Mouse (Mus musculus): ENCODE results near the gene Fyb2.
A peak's percentile ranks its signal among the peaks of the same experiment; 100 is the strongest.

Fyb2 gene

DNA sequence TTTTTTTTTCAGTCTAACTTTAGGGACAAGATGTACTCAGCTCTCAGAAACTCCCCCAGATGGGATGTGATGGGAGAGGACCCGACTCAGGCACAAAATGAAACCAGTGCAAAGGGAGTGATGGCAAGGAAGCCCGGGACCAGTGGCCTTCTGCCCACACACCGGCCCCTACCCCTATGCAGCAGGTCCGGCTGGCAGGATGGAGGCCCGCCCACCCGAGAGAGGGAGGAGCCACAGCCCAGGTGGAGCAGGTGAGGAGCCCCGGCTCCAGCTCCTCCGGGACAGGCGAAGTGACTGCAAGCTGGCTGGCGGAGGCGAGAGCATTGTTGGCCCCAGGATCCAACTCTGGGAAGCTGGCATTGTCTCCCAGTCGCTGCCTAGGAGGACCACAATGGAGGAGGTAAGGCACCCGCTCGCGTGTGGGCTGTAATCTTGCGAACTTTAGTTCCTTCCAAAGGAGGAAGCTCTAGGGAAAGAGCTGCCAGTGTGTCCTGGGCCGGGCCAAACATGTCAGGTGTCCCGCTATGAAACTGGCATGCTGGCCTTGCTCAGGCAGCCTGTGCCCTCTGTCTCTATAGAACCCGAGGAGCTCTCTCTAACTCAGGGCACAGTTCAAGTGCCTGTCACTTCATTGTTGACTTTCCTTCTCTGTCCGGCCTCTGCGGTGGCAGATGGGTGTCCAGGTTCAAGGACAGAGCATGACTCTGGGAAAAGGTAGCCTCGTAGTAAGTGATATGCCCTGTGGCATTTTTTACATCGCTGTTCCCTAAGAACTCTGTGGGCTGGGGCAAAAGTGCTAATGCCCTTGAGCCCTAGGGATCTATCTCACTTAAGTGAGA lies at the start of gene Fyb2:
Fyb2 (plus strand) TSS at position 166 of the 839 bp plus-strand sequence.
- no peak for DNase-seq

DNA sequence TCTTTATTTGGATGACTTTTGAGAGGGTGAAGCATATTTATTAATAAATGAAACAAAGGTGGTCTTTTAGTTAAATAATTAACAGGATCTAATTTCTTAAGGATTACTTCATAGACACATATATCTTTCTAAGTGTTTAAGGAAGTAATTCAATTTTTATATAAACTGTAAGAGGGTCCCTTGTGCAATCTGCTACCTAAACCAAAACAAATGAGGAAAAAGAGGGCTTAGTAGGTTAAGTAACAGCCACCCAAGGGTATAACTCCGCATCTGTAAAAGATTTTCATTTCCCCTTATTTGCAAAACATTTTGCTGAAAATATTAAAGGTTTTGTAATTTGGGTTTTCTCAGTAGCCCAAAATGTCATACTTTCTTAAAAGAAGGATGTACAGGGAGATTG lies 48.9 kb upstream of the Fyb2 start:
- no peak for DNase-seq

DNA sequence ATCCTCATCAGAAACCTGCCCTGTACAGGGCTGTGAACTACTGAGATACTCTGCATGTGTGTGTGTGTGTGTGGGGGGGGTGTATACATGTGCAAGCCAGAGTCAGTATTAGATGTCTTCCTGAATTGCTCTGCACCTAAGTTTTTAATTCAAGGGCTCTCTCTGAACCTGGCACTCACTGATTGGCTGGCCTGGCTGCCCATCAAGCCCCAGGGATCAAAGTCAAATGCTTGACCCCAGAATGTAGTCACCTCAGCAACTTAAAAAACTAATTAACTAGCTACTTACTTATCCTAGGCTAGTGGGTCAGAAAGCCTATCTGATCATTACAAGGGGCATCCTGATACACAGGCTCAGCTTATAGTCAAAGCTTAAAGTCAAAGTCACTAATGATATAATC lies 43.7 kb upstream of the Fyb2 start:
- no peak for DNase-seq

DNA sequence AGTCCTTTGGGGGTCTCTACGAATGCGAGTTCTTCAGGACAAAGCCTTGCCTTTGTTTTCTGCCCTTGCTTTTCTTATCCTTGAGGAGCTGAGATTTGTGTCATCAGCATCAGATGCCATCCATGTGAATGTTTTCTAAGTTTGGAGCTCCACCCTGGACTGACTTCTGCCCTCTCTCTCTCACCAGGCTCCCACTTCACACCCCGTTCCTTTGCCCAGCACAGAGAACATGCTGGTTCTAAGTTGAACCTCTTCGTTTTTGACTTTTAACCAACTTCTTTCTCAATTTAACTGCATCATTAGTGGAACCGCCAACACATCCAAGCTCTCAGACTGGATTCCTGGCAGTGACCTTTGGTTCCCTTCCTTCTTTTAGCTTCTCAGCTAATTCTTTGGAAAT lies 43.1 kb upstream of the Fyb2 start:
- no peak for DNase-seq

- no peak for DNase-seq
Measured at GRCm38 (mm10) chr4:104875832-104876231, 37.4 kb upstream of the Fyb2 start.

GRCm38 (mm10) chr4:104876323-104876722 lies 36.9 kb upstream of the Fyb2 start, which contains the start of gene C8a:
Gene C8a, minus strand, starts transcription at chr4:104876398.
- DNase-seq: no peak

GRCm38 (mm10) chr4:104887486-104887885 lies 25.8 kb upstream of the Fyb2 start:
- no peak for DNase-seq

- no peak for DNase-seq
Measured at GRCm38 (mm10) chr4:104888499-104889262, 24.6 kb upstream of the Fyb2 start.

GRCm38 (mm10) chr4:104891708-104892107 lies 21.5 kb upstream of the Fyb2 start:
- peak; percentile 41 for DNase-seq

- DNase-seq: no peak
Measured at GRCm38 (mm10) chr4:104893588-104893987, 19.7 kb upstream of the Fyb2 start.

- peak; percentile 48 for DNase-seq
Measured at GRCm38 (mm10) chr4:104894004-104894734, 19.1 kb upstream of the Fyb2 start.

DNA sequence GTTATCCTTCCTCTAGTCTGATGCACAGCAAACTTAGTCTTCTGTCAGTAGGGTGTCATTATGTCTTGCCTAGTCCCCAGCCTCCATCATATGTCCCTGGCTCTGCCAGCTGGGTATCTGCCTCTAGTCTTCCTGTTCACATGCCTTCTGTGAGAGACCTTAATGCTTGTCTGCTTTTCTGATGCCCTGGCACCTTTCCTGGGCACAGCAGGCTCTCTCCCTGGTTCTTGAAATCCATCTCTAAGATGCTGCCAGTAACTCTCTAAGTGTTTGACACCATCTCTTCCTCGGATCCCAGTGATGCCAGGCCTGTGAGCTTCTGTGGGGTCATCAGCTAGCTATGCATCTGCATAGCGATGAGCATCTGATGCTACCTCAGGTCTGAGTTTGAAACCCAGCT lies 10.4 kb upstream of the Fyb2 start:
- no peak for DNase-seq

DNA sequence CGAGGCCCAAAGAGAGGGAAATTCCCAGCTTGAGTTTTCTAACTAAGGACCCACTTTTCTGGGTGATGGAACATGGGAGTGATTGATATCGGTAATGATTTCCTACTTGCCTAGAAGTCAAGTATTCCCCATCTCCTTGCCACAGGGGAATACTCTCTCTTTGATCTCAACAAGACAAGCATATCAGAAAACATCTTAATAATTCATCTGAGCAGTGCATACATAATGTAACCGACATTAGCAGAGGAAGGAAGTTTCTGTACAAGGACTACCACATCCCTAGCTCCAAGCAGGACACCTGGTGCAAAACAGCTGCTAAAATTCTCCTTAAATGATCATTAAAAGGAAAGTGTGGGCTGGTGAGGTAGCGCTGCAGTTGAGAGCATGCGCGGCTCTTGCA lies 8.2 kb upstream of the Fyb2 start:
- DNase-seq: no peak

- DNase-seq: peak; percentile 34
Measured at GRCm38 (mm10) chr4:104911685-104912084, 1.6 kb upstream of the Fyb2 start.

DNA sequence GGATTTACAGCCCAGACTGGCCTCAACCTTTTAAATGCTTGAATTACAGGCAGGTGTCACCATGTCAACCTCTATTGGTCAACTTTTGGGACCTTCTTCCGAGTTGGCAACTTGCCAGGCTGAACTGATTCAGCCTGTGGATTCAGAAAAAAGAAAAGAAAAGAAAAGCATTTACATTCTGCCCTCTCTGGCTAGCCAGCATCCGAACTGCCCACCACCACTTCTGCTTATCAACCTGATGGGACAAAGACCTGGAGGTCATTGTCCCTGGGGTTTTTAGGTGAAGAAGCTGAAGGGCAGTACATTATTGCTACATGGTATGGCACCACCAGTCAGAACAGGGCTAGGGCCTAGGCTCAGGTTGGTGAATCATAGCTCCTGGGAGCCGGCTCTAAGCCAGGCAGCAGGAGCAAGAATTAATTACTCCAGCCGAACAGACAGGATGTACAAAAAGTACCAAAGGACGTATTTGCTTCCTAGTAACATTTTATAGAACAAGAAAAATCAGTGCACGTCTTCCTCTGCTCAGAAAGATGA lies 1.5 kb downstream of the Fyb2 start:
- DNase-seq: no peak

- no peak for DNase-seq
Measured at GRCm38 (mm10) chr4:104918017-104918416, 4.8 kb downstream of the Fyb2 start.

GRCm38 (mm10) chr4:104925383-104925782 lies 12.1 kb downstream of the Fyb2 start:
- no peak for DNase-seq

GRCm38 (mm10) chr4:104929165-104929564 lies 15.9 kb downstream of the Fyb2 start:
- no peak for DNase-seq

GRCm38 (mm10) chr4:104933620-104934019 lies 20.4 kb downstream of the Fyb2 start:
- DNase-seq: no peak

DNA sequence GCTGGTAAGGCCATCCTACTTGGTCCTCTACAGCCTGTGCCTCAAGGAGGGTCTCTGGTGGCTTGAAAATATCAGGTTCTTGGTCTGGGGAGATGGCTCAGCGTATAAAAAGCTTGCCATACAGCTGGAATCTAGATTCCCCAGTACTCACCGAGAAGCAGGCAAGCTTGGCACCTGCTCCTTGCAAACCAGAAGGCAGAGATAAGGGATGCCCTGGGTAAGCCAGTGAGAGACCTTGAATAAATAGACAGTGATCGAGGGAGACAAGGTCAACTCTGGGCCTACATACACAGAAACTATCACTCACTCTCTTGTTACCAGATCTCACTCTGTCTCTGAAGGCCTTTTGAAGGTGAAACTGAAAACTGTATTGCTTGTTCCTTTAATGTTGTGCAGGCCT lies 21.7 kb downstream of the Fyb2 start:
- DNase-seq: no peak

GRCm38 (mm10) chr4:104935436-104935835 lies 22.2 kb downstream of the Fyb2 start:
- no peak for DNase-seq

DNA sequence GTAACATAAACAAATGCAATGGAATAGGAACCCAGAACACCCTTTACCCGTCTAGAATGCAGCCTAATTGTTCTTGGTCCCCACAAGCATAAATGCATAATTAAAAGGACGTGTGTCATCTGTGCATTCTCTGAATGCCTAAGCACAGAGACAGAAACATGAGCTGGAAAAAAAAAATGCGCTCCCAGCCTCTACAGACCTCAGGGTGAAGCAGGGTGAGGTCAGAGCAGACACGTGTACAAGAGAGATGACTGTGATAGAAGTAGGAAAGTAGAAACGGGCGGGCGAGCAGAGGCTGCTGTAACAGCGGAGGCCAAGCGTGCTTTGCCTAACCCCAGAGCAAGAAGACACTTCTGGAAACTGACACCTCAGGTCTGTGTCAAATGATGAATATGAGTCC lies 22.8 kb downstream of the Fyb2 start:
- DNase-seq: no peak

DNA sequence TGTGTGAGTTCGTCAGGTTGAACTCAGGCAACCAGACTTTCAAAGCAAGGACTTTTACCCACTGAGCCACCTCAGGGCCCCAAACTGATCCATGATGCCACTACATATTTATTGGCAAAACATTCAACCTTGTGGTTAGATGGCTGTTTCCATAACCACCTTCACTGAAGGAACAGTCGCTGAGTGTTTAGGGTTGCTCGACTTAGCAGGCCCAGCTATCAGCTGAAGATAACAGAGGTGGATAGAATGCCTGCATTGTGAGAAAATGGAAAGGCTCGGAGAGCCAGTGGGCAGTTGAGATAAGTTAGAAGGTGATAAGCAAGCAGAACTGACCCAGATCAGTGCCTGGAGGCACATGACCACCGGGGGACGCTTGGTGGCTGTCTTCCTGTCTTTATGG lies 26.3 kb downstream of the Fyb2 start:
- no peak for DNase-seq

Measured in cerebellum, adult 9-11 months (tissue).